Mouse (Mus musculus) liver, postnatal 0 days (tissue): ENCODE measurements around the gene Ngp.
A peak's percentile ranks its signal among the peaks of the same experiment; 100 is the strongest.

Experiments used
- CTCF ChIP-seq: sonication (generic); IDR thresholded peaks from 2 replicates; pipeline ENCODE4 v1.5.1; 2016; ENCODE audit warnings: antibody characterized with exemption, low read depth
- EP300 ChIP-seq: IDR thresholded peaks from 2 replicates; pipeline ENCODE4 v1.6.1; 2016; ENCODE audit warnings: antibody characterized with exemption, low read depth, mild to moderate bottlenecking

GRCm38 (mm10) chr9:110413785-110414184 lies 5.8 kb upstream of the Ngp start:
- TF ChIP-seq CTCF = peak; percentile 61
- no peak for TF ChIP-seq EP300
